Mouse (Mus musculus) spleen, embryonic (tissue): ENCODE results near the gene Arhgap40.

Experiments
- CTCF ChIA-PET: fragments of 350-600 bp; sonication (Branson Sonifier 250); formaldehyde crosslinking; loops from one replicate; lab custom pipeline; 2022; lab: Charles Lee

The Arhgap40 gene

DNA sequence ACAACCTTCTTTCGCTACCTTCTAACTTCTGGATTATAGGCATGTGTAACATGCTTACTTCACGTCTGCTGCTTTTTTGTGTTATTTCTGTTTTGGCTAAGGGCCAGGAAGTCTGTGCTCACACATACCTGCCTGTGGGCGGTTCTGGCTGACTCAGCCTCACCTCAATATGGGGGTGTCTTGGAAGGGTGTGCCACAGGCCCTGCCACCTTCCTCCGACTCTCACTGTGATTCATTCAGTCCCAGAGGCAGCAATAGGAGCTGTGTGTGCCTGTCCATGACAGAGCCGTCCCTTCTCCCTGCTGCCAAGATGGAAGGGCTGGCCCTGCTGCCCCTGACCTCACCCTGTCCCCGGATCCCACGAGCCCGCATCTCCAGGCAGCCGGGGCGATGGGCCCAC is at the start of gene Arhgap40:
TSS of gene Arhgap40 (plus strand) at position 269 of the 400 bp plus-strand sequence.
- CTCF ChIA-PET, result no interaction called here

DNA sequence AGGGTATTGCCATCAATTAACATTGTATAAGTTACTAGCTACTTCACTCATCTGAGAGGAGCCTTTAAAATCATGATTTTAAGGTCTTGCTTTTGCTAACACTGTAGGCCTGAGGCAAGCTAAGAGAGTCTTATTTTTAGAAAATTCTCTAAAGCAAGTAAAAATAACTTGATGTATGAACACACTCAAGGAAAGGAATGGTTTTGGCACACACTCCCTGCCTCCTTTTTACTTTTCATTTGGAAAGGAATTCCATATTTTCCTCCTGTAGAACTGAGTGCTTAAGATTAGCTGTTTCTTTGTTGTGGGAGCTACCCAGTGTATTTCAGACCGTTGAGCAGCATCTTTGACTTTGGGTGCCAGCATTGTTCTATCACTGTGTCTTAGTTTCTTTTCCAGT is 38.4 kb upstream of the Arhgap40 start:
- CTCF ChIA-PET, result interaction anchor here (0.6 kb wide), 1 partner anchor 29 kb away, joined by 3 read pairs; no protein-coding TSS in a partner anchor

DNA sequence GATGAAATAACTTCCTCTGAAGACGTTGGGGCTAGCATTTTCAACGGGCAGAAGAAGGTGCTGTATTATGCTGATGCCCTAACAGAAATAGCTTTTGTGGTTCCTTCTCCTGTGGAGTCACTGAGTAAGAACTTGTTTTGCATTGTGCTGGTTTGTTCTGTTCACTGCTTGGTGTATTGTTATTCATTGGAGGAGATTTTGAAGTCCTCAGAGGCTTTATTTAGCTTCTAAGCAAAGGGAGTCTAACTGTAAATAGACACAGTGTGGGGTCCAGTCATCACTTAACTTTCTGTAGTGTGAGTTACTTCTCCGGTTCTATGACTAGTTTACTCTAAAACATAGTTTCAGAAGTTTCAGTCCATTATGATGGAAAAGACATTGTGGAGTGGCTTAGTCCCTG is 35.0 kb upstream of the Arhgap40 start:
- CTCF ChIA-PET, result no interaction called here

DNA sequence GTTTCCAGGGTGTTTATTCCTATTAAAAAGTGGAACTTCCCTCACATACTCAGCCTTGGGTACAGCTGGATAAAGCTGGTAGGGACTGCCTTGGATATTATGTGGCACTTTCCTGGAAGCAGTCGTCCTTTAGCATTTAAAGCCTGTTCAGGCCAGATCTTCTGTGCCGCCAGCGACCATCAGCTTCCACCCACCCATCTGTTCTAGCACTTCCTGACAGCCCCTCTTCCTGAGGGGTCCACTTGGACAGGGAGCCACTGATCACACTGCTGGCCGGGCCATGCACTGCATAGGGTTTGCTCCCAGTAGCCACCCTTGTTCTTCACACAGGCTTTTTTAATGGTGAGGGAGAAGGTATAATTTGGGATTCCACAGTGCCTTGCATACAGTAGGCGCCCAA is 14.1 kb upstream of the Arhgap40 start:
- CTCF ChIA-PET, result no interaction called here

GRCm38 (mm10) chr2:158501836-158502812 is 10.5 kb upstream of the Arhgap40 start, which contains the start of gene Adig:
TSS of gene Adig (plus strand) at chr2:158502612.
- CTCF ChIA-PET, result no interaction called here

DNA sequence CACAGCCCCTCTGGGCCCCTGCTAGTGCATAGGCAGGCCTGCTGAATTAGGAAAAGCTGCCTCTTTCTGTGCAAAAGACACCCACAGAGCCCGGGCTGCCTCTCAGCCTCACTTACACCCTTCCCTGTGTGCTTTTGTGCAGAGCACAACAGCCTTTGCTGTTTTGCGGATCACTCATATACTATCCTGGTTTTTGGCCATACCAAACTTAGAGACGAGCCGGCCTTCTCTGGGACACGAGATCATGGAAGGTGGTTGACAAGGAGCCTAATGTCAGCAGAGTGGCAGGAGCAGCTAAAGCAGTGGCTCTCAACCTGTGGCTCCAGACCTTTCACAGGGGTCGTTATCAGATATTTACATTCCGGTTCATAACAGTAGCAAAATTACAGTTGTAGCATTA is 9.4 kb upstream of the Arhgap40 start:
- CTCF ChIA-PET, result interaction anchor here (0.5 kb wide), 1 partner anchor 29 kb away, joined by 3 read pairs; no protein-coding TSS in a partner anchor

DNA sequence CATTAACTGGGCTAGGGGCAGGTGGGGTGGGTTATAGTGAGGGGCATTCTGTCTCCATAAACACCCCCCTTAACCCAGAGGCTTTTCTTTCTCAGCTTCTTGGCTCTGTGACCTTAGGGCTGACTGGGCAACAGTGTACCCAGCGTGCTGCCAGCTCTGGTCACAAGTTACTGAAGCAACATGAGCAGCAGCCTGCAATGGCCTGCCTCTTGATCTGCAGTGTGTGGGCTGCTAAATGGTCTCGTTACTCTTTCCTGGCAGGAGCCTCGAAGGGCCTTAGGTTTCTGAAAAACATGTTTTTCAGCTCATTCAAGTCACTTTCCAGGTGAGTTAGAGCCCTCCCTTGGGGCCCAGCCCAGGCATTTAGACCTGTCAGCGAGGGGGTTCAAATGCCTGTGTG is 8.9 kb upstream of the Arhgap40 start:
- CTCF ChIA-PET, result no interaction called here

- CTCF ChIA-PET, result no interaction called here
These were observed 6.1 kb upstream of the Arhgap40 start for GRCm38 (mm10) chr2:158506475-158506874.

- CTCF ChIA-PET, result no interaction called here
These were observed 5.5 kb upstream of the Arhgap40 start for GRCm38 (mm10) chr2:158507046-158507445.

GRCm38 (mm10) chr2:158510665-158511064 is 1.9 kb upstream of the Arhgap40 start:
- CTCF ChIA-PET, result no interaction called here

- CTCF ChIA-PET, result no interaction called here
These were observed 1.3 kb downstream of the Arhgap40 start for GRCm38 (mm10) chr2:158513821-158514336.

- CTCF ChIA-PET, result no interaction called here
These were observed 6.0 kb downstream of the Arhgap40 start for GRCm38 (mm10) chr2:158518583-158518982.

GRCm38 (mm10) chr2:158519071-158519470 is 6.5 kb downstream of the Arhgap40 start:
- CTCF ChIA-PET, result no interaction called here

GRCm38 (mm10) chr2:158519800-158520199 is 7.2 kb downstream of the Arhgap40 start:
- CTCF ChIA-PET, result no interaction called here

GRCm38 (mm10) chr2:158523060-158523459 is 10.5 kb downstream of the Arhgap40 start:
- CTCF ChIA-PET, result no interaction called here

DNA sequence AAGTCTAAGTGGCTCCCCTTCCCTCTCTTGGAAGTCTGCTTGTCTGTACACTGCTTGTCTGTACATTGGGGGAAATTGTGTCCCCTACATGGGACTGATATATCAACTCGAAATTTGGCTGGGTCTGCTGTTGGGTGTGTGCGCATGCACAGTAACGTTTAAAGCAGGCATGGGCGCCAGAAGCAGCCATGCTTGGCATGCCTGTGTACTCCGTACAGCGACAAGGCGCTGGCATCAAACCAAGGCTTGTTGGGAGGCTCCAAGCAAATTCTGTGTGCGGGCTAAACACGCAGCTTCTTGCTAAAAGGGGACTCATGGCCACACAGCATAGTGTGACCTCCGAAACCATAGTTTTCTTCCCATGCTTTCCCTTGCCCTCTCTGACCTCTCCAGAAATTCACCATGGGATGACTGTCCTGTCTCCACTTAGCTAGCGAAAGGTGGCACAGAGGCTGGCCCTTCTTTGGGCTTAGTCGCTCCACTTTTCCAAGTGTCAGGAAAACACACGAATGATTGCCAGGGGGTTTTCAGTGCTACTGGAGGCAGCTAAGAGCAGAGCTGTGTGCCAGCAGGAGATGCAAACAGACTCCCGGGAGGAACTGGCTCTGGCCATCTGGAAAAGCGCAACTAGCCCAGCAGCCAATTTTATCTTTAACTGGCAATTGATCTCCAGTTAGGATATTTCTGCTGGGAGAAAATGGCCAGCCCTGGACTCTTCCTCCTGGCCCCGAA is 11.7 kb downstream of the Arhgap40 start:
- CTCF ChIA-PET, result no interaction called here

- CTCF ChIA-PET, result no interaction called here
These were observed 21.5 kb downstream of the Arhgap40 start for GRCm38 (mm10) chr2:158534090-158534489.

DNA sequence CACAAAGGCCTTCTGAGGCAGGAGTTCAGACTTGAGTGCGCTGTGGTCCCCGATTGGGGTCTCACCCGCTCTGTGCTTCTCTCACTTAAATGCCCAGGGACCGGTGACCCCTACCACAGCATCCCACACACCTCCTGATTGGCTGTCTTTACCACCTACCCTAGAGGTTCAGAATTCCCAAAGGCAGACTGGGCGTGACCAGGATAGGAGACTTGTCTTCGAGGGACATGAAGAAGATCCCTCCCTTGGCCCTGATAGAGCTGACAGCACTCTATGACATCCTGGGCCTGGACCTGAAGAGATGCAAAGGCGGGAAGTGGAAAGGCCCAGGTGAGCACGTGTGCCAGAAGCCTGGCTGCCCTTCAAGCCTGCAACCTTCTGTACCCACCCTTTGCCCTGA is 22.0 kb downstream of the Arhgap40 start:
- CTCF ChIA-PET, result no interaction called here

GRCm38 (mm10) chr2:158539433-158540305 is 27.1 kb downstream of the Arhgap40 start:
- CTCF ChIA-PET, result no interaction called here

- CTCF ChIA-PET, result interaction anchor here (0.7 kb wide), 1 partner anchor 140 kb away, joined by 3 read pairs; no protein-coding TSS in a partner anchor
These were observed 28.7 kb downstream of the Arhgap40 start for GRCm38 (mm10) chr2:158541286-158541685.

DNA sequence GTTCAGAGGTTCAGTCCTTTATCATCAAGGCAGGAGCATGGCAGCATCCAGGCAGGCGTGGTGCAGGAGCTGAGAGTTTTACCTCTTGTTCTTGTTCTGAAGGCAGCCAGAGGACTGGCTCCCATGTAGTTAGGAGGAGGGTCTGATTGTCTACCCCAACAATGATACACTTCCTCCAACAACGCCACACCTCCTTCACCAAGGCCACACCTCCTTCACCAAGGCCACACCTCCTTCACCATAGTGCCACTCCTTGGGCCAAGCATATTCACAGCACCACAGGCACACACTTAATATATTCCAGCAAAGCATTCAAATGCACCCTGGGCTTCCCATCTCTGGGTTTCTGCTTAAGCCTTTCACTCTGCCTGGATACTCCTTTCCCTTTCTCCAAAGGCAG is 32.7 kb downstream of the Arhgap40 start:
- CTCF ChIA-PET, result no interaction called here
